Mouse (Mus musculus) thymus, postnatal 36 days (tissue): ENCODE measurements around the gene Bud13.
"Not testable (repeated sequence)": the region's sequence is repeated elsewhere in the genome, so short reads cannot be mapped to it uniquely, and the experiment has no call there.

Experiments
- DNase-seq, 2 experiments: peaks; one replicate each; pipeline ENCODE4 v3.0.0; 2022; ENCODE audit warnings: mixed read lengths in 2 of 2

Bud13 gene

GRCm38 (mm10) chr9:46302142-46302541 lies 19.3 kb downstream of the Bud13 start:
- DNase-seq = peak; percentile 37 to 43

GRCm38 (mm10) chr9:46309121-46309520 lies 26.3 kb downstream of the Bud13 start:
- DNase-seq = no peak

DNA sequence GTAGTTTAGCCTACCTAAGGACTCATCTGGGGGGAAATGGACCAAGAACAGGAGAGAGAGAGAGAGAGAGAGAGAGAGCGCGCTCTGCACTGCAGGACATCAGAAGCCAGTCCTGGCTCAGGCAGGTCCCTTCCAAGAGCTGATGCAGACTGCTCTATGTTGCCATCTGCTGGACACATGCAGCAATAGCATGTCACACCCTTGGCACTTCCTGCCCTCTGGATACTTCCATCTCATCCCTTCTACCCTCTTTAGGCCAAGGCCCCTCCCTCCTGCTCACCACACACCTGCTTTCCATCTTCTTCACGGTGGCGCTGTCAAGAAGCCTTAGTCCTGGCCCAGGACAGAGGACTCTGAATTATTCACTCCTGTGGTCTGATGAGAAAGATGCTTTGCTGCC lies 31.7 kb downstream of the Bud13 start:
- peak; percentile 60 for DNase-seq

- DNase-seq = no peak
These were observed 32.1 kb downstream of the Bud13 start for GRCm38 (mm10) chr9:46314921-46315320.

DNA sequence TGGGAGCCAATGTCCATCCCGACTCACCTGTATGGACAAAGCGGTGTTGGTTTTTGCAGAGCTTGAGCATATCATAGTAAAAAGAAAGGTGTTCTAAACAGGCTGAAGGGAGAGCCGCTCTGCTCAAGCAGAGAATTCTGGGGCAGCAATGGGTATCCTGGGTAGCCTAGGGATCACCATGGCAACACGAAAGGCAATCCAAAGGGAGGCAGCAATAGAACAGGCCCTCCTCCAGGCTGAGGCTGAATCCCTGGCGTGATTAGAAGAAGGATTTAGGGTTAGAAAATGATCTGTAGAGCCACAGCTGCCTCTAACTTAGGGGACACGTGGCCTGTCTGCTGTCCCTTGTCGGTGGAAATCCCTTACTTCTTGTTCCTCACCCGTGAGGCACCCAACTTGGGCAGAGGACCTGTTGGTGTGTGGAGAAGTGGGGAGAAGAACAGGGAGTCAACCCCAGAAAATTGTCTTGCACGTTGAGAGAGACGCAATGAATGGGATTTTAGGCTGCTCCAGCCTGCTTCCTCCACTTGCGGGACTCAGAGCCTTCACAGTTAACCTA lies 33.1 kb downstream of the Bud13 start:
- DNase-seq = no peak

GRCm38 (mm10) chr9:46316388-46316787 lies 33.6 kb downstream of the Bud13 start:
- DNase-seq = no peak

DNA sequence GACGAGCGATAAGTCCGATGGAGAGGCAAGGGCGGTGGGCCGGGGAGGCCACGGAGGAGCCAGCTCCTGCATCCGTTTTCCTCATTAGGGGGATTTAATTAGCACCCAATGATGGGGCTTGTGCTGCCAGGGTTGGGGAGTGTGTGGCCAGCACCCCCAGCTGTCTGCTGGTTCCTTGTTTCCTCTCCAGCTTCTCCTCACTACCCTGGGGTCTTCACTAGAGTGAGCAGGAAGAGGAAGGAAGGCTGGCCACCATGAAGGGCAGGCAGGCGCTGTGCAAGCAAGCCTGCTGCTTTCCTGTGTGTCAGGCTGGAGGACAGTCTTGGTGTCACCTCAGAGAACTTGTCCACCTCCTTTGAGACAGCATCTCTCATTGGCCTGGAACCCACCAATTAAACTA lies 34.1 kb downstream of the Bud13 start:
- DNase-seq = no peak

GRCm38 (mm10) chr9:46317957-46318356 lies 35.1 kb downstream of the Bud13 start:
- peak in 1 of 2 experiments; percentile 9 for DNase-seq

GRCm38 (mm10) chr9:46319886-46320285 lies 37.1 kb downstream of the Bud13 start, which contains the start of gene 4931429L15Rik:
Gene 4931429L15Rik, minus strand, starts transcription at chr9:46319986.
- DNase-seq = not testable (repeated sequence)

GRCm38 (mm10) chr9:46320461-46320860 lies 37.7 kb downstream of the Bud13 start:
- no peak for DNase-seq

- no peak for DNase-seq
These were observed 44.0 kb downstream of the Bud13 start for GRCm38 (mm10) chr9:46326694-46327405.

DNA sequence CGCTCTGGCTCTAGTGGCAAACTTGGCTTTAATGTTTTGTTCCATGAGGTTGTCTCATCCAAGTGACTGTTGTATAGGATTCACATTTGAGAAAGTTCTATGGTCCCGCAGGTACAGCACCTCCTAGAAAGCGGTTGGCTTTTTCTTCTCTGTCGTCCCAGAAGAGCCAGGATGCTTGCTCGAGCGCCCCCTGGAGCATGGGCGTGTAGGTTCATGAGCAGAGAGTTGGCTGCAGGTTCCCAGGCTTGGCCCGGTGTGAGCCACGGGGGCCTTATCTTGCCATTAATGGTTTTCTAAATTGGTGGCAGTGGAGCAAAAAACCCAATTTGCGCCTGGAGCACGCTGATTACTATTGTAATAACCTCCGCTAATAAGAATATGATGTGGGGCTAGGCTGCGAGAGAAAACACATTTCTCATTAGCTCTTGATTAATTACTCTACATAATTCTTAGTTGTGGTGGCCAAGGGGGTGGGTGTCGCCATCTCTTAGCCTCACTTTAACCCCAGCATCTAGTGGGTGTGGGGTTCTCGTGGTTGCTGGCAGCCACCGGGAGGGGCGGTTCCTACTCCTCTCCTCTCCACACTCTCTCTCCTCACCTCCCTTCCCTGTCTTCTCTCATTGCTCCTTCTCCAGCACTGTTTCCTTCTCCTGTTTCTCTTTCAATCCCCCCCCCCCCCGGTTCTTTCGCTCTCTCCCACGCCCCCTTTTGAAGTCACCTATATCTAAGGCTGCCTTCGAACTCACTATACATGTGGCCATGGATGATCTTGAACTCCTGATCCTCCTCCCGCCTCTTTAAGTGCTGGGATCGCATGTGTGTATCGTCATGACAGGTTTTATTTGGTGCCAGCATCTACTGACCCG lies 45.1 kb downstream of the Bud13 start:
- no peak for DNase-seq

DNA sequence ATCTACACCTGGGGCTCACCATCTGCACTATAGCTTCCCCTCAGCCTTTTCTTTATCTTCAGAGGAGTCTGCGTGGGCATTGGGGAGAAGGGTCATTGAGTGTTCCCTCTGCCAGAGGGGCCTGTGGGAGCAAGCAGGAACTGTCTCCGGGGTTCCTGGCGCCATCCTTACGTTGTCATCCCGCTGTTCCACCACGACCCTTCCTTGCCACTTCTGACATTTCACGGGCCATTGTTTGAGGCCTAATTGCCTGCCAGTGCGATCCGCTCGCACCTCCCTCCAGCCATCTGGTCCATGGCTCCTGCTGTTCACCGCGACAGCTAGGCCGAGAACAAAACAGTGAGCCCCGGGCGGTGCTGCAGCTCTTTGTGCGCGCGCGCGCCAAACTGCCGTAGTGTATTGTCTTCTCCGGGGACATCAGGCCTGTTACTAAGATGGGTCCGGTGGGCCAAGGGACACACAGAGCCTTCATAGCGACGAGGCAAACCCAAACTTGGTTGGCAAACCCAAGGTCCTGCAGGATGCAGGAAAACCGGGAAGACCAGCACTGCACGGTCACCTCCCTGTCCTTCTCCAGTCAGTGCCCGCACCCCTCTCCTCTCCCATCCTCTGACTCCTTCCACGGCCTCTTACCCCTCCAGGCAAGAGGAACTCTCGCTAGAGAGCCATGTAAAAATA lies 45.9 kb downstream of the Bud13 start:
- DNase-seq = peak in 1 of 2 experiments; percentile 14

GRCm38 (mm10) chr9:46329250-46329648 lies 46.4 kb downstream of the Bud13 start:
- no peak for DNase-seq

DNA sequence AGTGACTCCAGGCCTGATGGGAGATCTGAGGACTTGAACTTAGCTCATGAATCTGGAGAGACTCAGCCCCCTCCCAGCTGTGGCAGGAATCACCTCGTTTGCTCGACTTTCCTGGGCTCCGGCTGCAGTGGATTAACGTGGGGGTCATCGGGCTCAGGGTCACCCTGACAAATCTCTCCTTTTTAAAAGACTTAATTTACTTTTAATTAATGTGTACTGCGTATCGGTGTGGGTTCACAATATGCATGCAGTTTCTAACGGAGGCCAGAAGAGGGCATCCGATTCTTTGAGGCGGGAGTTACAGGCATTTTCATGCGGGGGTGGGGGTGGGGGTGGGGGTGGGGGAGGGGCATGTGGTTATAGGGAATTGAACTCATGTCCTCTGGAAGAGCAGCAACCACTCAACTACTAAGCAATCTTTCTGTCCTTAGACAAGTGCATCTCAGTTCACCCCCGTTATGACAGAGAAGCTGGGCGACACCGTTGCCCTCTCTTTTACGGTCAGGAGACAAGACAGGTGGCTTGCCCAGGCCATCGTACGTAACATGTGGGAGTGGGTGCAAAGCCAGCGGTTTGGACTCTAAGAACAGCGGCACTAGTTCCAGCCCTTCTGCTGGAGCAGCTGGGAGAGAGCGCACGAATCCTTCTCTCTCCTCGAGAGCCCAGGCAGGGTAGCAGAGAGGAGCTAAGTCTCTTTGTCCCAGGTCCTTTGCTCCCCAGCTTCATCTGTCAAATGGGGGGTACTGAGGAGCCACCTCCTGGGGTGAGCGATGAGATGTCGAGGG lies 47.2 kb downstream of the Bud13 start:
- DNase-seq = no peak

GRCm38 (mm10) chr9:46330586-46330895 lies 47.7 kb downstream of the Bud13 start:
- DNase-seq = no peak

DNA sequence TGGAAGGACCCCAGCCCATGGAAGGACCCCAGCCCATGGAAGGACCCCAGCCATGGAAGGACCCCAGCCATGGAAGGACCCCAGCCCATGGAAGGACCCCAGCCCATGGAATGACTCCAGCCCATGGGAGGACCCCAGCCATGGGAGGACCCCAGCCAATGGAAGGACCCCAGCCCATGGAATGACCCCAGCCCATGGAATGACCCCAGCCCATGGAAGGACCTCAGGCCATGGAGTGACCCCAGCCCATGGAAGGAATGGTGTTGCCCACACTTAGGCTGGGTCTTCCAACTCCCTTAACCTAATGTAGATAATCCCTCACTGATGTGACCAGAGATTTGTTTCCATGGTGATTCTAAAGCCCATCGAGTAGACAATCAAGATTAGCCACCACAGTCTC lies 48.5 kb downstream of the Bud13 start:
- DNase-seq = no peak

GRCm38 (mm10) chr9:46334471-46335025 lies 51.7 kb downstream of the Bud13 start:
- DNase-seq = no peak

DNA sequence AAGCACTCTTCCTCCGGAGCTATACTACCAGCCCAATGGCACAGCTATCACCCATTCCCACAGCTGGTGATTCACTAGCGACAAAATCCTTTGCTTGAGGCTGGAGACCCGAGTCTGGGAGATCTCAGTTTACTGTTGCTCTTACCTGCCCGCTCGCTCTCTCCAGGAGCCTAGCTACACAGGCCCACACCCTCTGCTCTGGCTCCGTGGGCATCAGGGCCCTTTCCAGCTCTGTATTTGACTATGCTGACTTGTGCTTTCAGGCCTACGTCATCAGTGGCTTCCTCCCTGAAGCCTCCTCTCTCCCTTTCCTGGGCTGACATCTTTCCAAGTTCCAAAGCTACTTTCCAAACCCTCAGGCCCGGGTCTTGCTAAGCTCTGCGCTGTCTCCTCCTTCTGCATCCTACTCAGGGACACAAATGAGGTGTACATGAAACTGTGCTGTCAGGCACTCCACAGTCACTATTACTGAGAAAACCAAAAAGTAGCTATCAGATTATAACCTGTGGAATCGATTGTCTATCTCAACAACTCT lies 52.7 kb downstream of the Bud13 start:
- DNase-seq = no peak

- DNase-seq = not testable (repeated sequence)
These were observed 53.5 kb downstream of the Bud13 start for GRCm38 (mm10) chr9:46336294-46336693.

DNA sequence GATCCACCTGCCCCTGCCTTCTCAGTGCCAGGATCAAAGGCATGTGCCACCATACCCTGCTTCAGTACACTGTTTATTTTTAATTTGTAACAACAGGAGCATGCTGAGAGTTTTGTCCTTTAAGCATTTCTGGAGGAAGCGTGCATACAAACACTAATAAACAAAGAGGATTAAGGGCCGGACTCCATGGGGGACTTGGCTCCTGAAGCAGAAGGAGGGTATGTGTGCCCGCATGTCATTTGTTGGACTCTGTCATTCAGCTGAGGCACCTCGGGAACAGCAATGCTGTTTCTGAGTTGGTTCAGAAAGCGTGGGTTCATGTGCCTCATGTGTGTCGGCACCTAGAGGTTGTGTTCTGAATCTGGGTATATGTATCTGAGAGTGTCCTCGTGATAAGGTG lies 54.5 kb downstream of the Bud13 start:
- no peak for DNase-seq

DNA sequence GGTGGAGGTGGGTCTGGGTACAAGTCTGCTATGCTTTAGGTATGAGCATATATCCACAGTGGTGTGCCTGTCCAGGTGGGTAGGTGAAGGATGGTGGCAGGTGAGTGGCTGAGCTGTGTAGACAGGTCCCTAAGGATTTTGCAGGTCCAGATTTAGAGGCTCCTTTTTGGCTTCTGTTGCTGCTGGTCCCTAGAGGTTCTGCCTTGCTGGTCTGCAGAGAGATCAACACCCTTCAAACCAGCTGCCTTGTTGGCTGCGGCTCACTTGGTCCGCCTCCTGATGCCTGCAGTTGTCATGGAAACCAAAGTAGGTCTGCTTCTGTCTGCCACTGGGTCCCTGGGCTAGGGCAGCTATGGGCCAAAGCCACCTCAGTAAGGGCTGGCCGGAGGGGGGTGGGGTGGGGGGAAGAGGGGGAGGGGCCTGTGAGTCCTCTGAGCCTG lies 55.1 kb downstream of the Bud13 start:
- DNase-seq = no peak
